In the genomic region with DNA sequence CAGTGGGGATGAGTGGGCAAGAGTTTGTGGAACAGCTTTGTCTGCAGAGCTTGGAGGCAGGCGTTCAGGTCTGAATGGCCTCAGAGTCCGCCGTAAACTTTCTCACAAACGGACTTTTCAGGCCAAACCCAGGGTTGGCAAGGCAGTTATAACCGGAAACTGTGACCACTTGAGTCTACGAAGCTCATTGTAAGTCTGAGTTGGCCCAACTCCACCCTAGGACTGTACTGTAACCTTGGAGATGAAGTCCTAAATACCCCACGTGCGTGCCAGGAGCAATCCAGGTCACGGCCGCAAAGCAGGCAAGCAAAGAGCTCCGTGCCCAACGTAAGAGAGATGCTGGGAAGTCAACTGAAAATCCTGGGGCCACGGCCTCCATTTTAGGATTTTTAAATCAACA, we compare ENCODE assay signal across 18 mouse cellular contexts. TPM values are rescaled to one million over a fixed set of nuclear protein-coding genes. Genes with fewer than 3 reads are reported as not detected.
DNase-seq lines count a peak whose midpoint lies in the region; ATAC-seq lines count a peak whose summit lies in the region.
"Had no signal": no experiment of that assay in that cellular context is flagged by ENCODE, and none has a peak within 500 bp of the region (broad histone marks: within the 10 kb centered on the region; RNA-seq: fewer than 3 reads in every experiment).

No protein-coding gene starts in this region.

- H3K27me3 ChIP-seq in liver, embryonic 11.5 days (replicated peaks; ENCODE audit: control insufficient read depth, insufficient read depth, low read length), result peaks cover 3% of the 10 kb centered on the region; the same call in 1 of the 2 replicates
- H3K27me3 ChIP-seq: embryonic facial prominence, embryonic 12.5 days; neural tube, embryonic 15.5 days had no signal

- no peaks in the 10 kb centered on the region for H3K36me3 ChIP-seq in liver, embryonic 11.5 days (ENCODE audit: control insufficient read depth, insufficient read depth, low read length)
- H3K36me3 ChIP-seq: embryonic facial prominence, embryonic 12.5 days; forebrain, embryonic 10.5 days; G1E; liver, embryonic 12.5 days; neural tube, embryonic 15.5 days had no signal

- H3K4me3 ChIP-seq in liver, embryonic 11.5 days (ENCODE audit: low read depth, low read length), result no peak overlapping the region
- H3K4me3 ChIP-seq: embryonic facial prominence, embryonic 12.5 days; forebrain, embryonic 10.5 days; liver, embryonic 12.5 days; neural tube, embryonic 15.5 days had no signal

- peak; percentile 62 for DNase-seq in adrenal gland, postnatal 14 days
- DNase-seq in adrenal gland, postnatal 4 days (ENCODE audit: low spot score in 2 of 2), result no peak
- peak; percentile 34 for DNase-seq in kidney, adult 18-20 months
- no peak for DNase-seq in kidney, postnatal 10 days
- peak; percentile 19 for DNase-seq in 416B (ENCODE audit: low read depth)
- peak; percentile 82 for DNase-seq in fibroblast of lung, adult 2 months (ENCODE audit: low read depth)
- DNase-seq in liver, embryonic 11.5 days (ENCODE audit: low spot score), result no peak
- DNase-seq: B cell, adult 2 months; cerebellum, postnatal 14 days; retina, postnatal 1 day had no signal

- no peak overlapping the region for H3K9ac ChIP-seq in liver, embryonic 11.5 days (ENCODE audit: low read depth, low read length)
- H3K9ac ChIP-seq: embryonic facial prominence, embryonic 12.5 days; liver, embryonic 12.5 days; neural tube, embryonic 15.5 days had no signal

- no peak overlapping the region for H3K27ac ChIP-seq in liver, embryonic 11.5 days (ENCODE audit: low read depth, low read length)
- H3K27ac ChIP-seq: embryonic facial prominence, embryonic 12.5 days; forebrain, embryonic 10.5 days; liver, embryonic 12.5 days; neural tube, embryonic 15.5 days; stomach, postnatal 0 days had no signal

- no peak for ATAC-seq in liver, embryonic 11.5 days (replicated peaks; ENCODE audit: low FRiP score)
- ATAC-seq in megakaryocyte-erythroid progenitor cell, adult 5-6 weeks (replicated peaks; ENCODE audit: low FRiP score, low TSS enrichment, poor library complexity, severe bottlenecking), result no peak
- ATAC-seq: intestine, embryonic 16.5 days; liver, embryonic 12.5 days had no signal

- no peaks in the 10 kb centered on the region for H3K4me1 ChIP-seq in liver, embryonic 11.5 days (replicated peaks; ENCODE audit: control insufficient read depth, insufficient read depth, low read length)
- H3K4me1 ChIP-seq: embryonic facial prominence, embryonic 12.5 days; liver, embryonic 12.5 days; neural tube, embryonic 15.5 days had no signal

- no peaks in the 10 kb centered on the region for H3K9me3 ChIP-seq in liver, embryonic 11.5 days (ENCODE audit: control insufficient read depth, low read length)
- H3K9me3 ChIP-seq: embryonic facial prominence, embryonic 12.5 days; forebrain, embryonic 10.5 days; G1E; liver, embryonic 12.5 days; neural tube, embryonic 15.5 days had no signal

- no peak overlapping the region for H3K4me2 ChIP-seq in liver, embryonic 11.5 days
- H3K4me2 ChIP-seq: embryonic facial prominence, embryonic 12.5 days; liver, embryonic 12.5 days; neural tube, embryonic 15.5 days had no signal

- whole genome bisulfite sequencing in liver, embryonic 11.5 days, result 89% methylated on average over 13 of the region's 13 CpGs

RNA-seq across cellular contexts. Expression of a gene that starts 23.1 kb away (rescaled TPM):
- 30.2 and 30.3 TPM in 2 replicates for total RNA-seq in adrenal gland, postnatal 14 days (2021)
- total RNA-seq in adrenal gland, postnatal 4 days (2021), result 10 to 100 TPM; 30.9 to 38.7 TPM
- polyA plus RNA-seq in liver, embryonic 11.5 days (2014; fragmentation: Nextera tagmentation; extraction: Ambion mirVana), result 62.5 and 72.1 TPM in 2 replicates
- total RNA-seq in megakaryocyte-erythroid progenitor cell, adult 5-6 weeks (2014; fragmentation: Nextera tagmentation), result 40.6 and 61.6 TPM in 2 replicates
- 104 and 136 TPM in 2 replicates for total RNA-seq in megakaryocyte-erythroid progenitor cell, adult 5-6 weeks (2017)

Comparison
In these comparisons a context has a peak if more than half of its experiments do, and no peak if none do; other contexts are left out.
1. DNase-seq: peak in adrenal gland, postnatal 14 days (single experiment), kidney, adult 18-20 months (single experiment), 416B (single experiment) and fibroblast of lung, adult 2 months (single experiment); none in adrenal gland, postnatal 4 days (0 of 2), kidney, postnatal 10 days (single experiment) and liver, embryonic 11.5 days (single experiment).